Mouse (Mus musculus) colon, adult 2 months (tissue): ENCODE measurements around the gene Stk38l. TPM values are rescaled to one million over a fixed set of nuclear protein-coding genes. Genes with fewer than 3 reads are reported as not detected.

Source experiments
- polyA plus RNA-seq: library from polyadenylated mRNA; depleted of rRNA; stranded (reverse); fragments of >200 nt; gene quantifications from 2 replicates; pipeline ENCODE4 v1.2.3, GENCODE M21; 2012; rRNA removed

Stk38l gene
- 6.9 TPM in 2 replicates for polyA plus RNA-seq

GRCm38 (mm10) chr6:146724581-146725383 lies at the start of gene Stk38l:
Gene Stk38l, plus strand, starts transcription at chr6:146724995.

DNA sequence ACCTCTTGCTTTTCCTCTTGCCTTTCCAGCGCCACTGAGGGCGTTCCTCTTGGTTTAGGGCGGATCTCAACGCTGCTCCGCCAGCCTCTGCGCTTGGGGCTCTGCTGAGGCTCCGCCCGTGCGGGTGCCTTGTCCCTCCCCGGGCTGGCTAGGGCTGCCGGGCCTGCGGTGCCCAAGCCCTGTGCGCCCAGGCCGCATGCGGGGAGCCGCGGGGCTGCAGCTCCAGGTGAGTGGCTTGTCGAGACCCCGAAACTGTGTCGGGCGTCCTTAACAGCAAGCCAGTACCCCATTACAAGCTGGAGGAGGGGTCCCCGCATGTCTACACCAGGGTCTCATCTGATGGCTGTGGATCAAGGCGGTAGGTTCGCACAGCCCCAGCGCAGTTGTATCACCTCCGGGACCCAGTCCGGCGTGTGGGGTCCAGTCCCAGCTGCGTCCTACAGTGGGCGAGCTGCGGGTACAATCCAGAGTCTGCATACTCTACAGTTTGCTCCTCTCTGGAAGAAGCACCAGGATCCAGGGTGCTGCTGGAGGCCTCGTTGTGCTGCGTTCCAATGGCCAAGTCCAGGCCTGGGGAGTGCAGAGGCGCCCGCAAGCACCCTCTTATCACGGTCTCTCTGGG lies 71.2 kb downstream of the Stk38l start, which contains the start of gene Arntl2:
TSS of gene Arntl2 (plus strand) at position 132 of the 622 bp plus-strand sequence.

Other genes with a start within 250 kb of the Stk38l start
- gene Itpr2, start 222.8 kb upstream of the Stk38l start, polyA plus RNA-seq, result 5.5 and 6.6 TPM in 2 replicates
- 65.8 and 80.2 TPM in 2 replicates for gene Fgfr1op2, start 147.8 kb upstream of the Stk38l start, polyA plus RNA-seq
- 7.3 and 7.5 TPM in 2 replicates for gene Ints13, start 147.2 kb upstream of the Stk38l start, polyA plus RNA-seq
- 14.6 and 17.9 TPM in 2 replicates for gene Med21, start 82.4 kb upstream of the Stk38l start, polyA plus RNA-seq
- gene Tm7sf3, start 82.2 kb upstream of the Stk38l start, polyA plus RNA-seq, result 18.1 and 20.9 TPM in 2 replicates
- gene Arntl2, start 71.1 kb downstream of the Stk38l start, polyA plus RNA-seq, result 1.6 and 9.6 TPM in 2 replicates
- gene Smco2, start 125.1 kb downstream of the Stk38l start, polyA plus RNA-seq, result not detected in 2 replicates
- gene Ppfibp1, start 163.5 kb downstream of the Stk38l start, polyA plus RNA-seq, result 7.5 and 8.6 TPM in 2 replicates
- gene 1700034J05Rik, start 229.4 kb downstream of the Stk38l start, polyA plus RNA-seq, result not detected in 2 replicates